Mouse (Mus musculus) ES-E14 (cell line): ENCODE data around the gene Rab25. TPM values are rescaled to one million over a fixed set of nuclear protein-coding genes. Genes with fewer than 3 reads are reported as not detected.

Source experiments
- DNase-seq: peaks from one replicate; pipeline ENCODE4 v3.0.0-alpha.2; 2013; ENCODE audit warnings: low read depth, low spot score
- H3K27ac ChIP-seq: 2 replicates; pipeline ENCODE4 v1.5.1; 2012; ENCODE audit warnings: low read depth, mild to moderate bottlenecking, low read length, moderate library complexity, mixed read lengths; ENCODE audit not compliant: poor library complexity, insufficient read depth, severe bottlenecking
- H3K36me3 ChIP-seq: 2 replicates; pipeline ENCODE4 v1.6.1; 2012; ENCODE audit warnings: mild to moderate bottlenecking, low read length, moderate library complexity, mixed read lengths; ENCODE audit not compliant: control insufficient read depth, poor library complexity, insufficient read depth, severe bottlenecking
- H3K4me1 ChIP-seq, 2 experiments: fragments of 150-350 bp in 1 of 2; sonication (generic) in 1 of 2; 2 replicates each; pipeline ENCODE4 v1.6.1; 2012; ENCODE audit warnings: low read length in 2 of 2, mild to moderate bottlenecking in 1 of 2, mixed read lengths in 1 of 2; ENCODE audit not compliant: control insufficient read depth in 2 of 2, insufficient read depth in 2 of 2, poor library complexity in 1 of 2
- H3K4me3 ChIP-seq, 2 experiments: fragments of 150-350 bp in 1 of 2; sonication (generic) in 1 of 2; 2 replicates each; pipeline ENCODE4 v1.5.1; 2012; ENCODE audit warnings: low read length in 2 of 2, low read depth in 1 of 2, mild to moderate bottlenecking in 1 of 2, mixed read lengths in 1 of 2; ENCODE audit not compliant: insufficient read depth in 1 of 2, poor library complexity in 1 of 2, severe bottlenecking in 1 of 2
- H3K9ac ChIP-seq: 2 replicates; pipeline ENCODE4 v1.6.1; 2012; ENCODE audit warnings: low read depth, mild to moderate bottlenecking, low read length, mixed read lengths; ENCODE audit not compliant: poor library complexity, insufficient read depth, severe bottlenecking
- H3K9me3 ChIP-seq: fragments of 150-350 bp; sonication (generic); 2 replicates; pipeline ENCODE4 v1.6.1; 2012; ENCODE audit warnings: low read depth, mild to moderate bottlenecking, low read length; ENCODE audit not compliant: control insufficient read depth, insufficient read depth
- CHD2 ChIP-seq: IDR thresholded peaks from 2 replicates; pipeline ENCODE4 v1.6.1; 2014; ENCODE audit warnings: mild to moderate bottlenecking, low read depth, low read length, inconsistent platforms
- HCFC1 ChIP-seq: IDR thresholded peaks from 2 replicates; pipeline ENCODE4 v1.6.1; 2012; ENCODE audit warnings: low read length, inconsistent platforms, borderline replicate concordance; ENCODE audit not compliant: insufficient read depth
- MAFK ChIP-seq: IDR thresholded peaks from 2 replicates; pipeline ENCODE4 v1.6.1; 2014; ENCODE audit warnings: mild to moderate bottlenecking, low read depth, low read length, inconsistent platforms; ENCODE audit not compliant: insufficient read depth
- ZC3H11A ChIP-seq: IDR thresholded peaks from 2 replicates; pipeline ENCODE4 v1.6.1; 2012; ENCODE audit warnings: low read depth, mild to moderate bottlenecking, inconsistent platforms, low read length, borderline replicate concordance
- ZNF384 ChIP-seq: IDR thresholded peaks from 2 replicates; pipeline ENCODE4 v1.6.1; 2012; ENCODE audit warnings: low read depth, low read length, inconsistent platforms
- in situ Hi-C, 2 experiments: fragments of 600-800 bp; cut with MboI; formaldehyde crosslinking; loops; one replicate each; pipeline ENCODE4 v1.15.1; 2025; ENCODE audit warnings: low sequenced_read_pairs in 2 of 2, inconsistent platforms in 1 of 2; ENCODE audit not compliant: unreplicated experiment in 2 of 2
- total RNA-seq: library from RNA; depleted of rRNA; stranded (reverse); fragments of 300-350 nt; gene quantifications from 2 replicates; pipeline ENCODE4 v1.2.3, GENCODE M21; 2012

Gene Rab25
- total RNA-seq, 1 experiment: 2.1 TPM

GRCm38 (mm10) chr3:88538271-88539145 lies 9.6 kb downstream of the Rab25 start:
- no peak for DNase-seq
- H3K36me3 ChIP-seq: peaks cover 25% of the 10 kb centered on the region
- peak overlapping the region; percentile 34; the same call in 1 of the 2 replicates for H3K27ac ChIP-seq
- H3K4me1 ChIP-seq: peaks cover 5 to 45% of the 10 kb centered on the region in 2 experiments
- H3K4me3 ChIP-seq: no peak overlapping the region
- in situ Hi-C loops: no loop called here
- H3K9me3 ChIP-seq: no peaks in the 10 kb centered on the region
- TF ChIP-seq ZNF384: no peak
- no peak for TF ChIP-seq CHD2
- no peak for TF ChIP-seq MAFK
- no peak for TF ChIP-seq ZC3H11A
- no peak for TF ChIP-seq HCFC1
- H3K9ac ChIP-seq: no peak overlapping the region

GRCm38 (mm10) chr3:88537146-88537545 lies 11.0 kb downstream of the Rab25 start:
- DNase-seq: no peak
- H3K36me3 ChIP-seq: peaks cover 25% of the 10 kb centered on the region
- peak overlapping the region; percentile 41 to 54 for H3K4me3 ChIP-seq
- H3K9me3 ChIP-seq: no peaks in the 10 kb centered on the region
- H3K9ac ChIP-seq: no peak overlapping the region
- no peak for TF ChIP-seq CHD2
- TF ChIP-seq HCFC1: no peak
- TF ChIP-seq ZC3H11A: no peak
- no peak for TF ChIP-seq MAFK
- no peak for TF ChIP-seq ZNF384
- H3K27ac ChIP-seq: no peak overlapping the region
- in situ Hi-C loops: no loop called here
- H3K4me1 ChIP-seq: peaks cover 5 to 43% of the 10 kb centered on the region in 2 experiments

GRCm38 (mm10) chr3:88536103-88536930 lies 11.8 kb downstream of the Rab25 start:
- Histone ChIP-seq H3K9me3 (no peaks in the 10 kb centered on the region), H3K9ac (peak overlapping the region; percentile 22), H3K4me1 (peaks cover 5 to 41% of the 10 kb centered on the region in 2 experiments), H3K27ac (no peak overlapping the region), H3K36me3 (peaks cover 23% of the 10 kb centered on the region), H3K4me3 (peak overlapping the region; percentile 41 to 54)
- no peak for TF ChIP-seq ZC3H11A
- no peak for TF ChIP-seq MAFK
- no peak for TF ChIP-seq HCFC1
- no peak for TF ChIP-seq ZNF384
- no peak for TF ChIP-seq CHD2
- in situ Hi-C loops: no loop called here
- DNase-seq: no peak

- H3K4me1 ChIP-seq: peaks cover 5 to 37% of the 10 kb centered on the region in 2 experiments
- no peak overlapping the region for H3K27ac ChIP-seq
- in situ Hi-C loops: no loop called here
- H3K9ac ChIP-seq: no peak overlapping the region; the same call in 1 of the 2 replicates
- peak overlapping the region; percentile 1 to 54; a peak in 1 of 4 replicates for H3K4me3 ChIP-seq
- no peak for TF ChIP-seq HCFC1
- TF ChIP-seq CHD2: no peak
- TF ChIP-seq ZNF384: no peak
- TF ChIP-seq MAFK: no peak
- TF ChIP-seq ZC3H11A: no peak
- no peaks in the 10 kb centered on the region for H3K9me3 ChIP-seq
- DNase-seq: no peak
- peaks cover 23% of the 10 kb centered on the region for H3K36me3 ChIP-seq
These were observed 12.6 kb downstream of the Rab25 start for GRCm38 (mm10) chr3:88535527-88535926.
